Comparison of ENCODE assay signal across 9 mouse cellular contexts in the genomic region with DNA sequence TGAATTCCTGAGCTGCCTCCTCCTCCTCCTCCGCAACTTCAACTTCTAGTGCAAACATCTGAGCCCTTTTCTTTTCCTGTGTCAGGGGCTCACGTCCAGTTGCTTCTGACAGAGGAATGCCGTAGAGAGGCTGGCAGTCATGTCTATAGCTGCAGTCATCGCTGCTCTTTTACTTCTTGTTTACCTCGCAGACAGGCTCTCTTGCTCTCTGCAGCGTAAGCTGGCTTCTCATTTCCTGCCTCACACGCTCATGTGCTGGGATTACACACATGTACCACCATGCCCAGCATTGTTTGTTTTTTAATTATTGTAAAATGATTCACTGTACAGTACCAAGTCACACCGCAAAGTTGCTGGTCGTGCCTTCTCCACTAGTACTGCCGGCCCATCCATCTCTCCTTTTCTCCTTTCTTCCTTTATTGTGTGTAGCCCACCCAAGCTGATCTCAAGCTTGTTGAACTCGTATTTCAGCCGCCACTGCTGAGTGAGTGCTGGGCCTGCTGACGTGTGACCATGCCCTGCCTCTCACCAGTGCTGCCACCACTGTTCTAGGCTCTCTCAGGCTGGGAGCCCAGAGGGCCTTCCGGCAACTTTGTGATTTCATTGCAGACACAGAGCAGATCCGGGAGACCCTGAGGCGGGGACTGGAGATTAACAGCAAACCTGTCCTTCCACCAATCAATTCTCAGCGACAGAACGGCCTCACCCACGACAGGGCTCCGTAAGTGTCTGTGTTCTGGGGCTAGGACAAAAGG. TPM values are rescaled to one million over a fixed set of nuclear protein-coding genes. Genes with fewer than 3 reads are reported as not detected.
A peak's percentile ranks its signal among the peaks of the same experiment; 100 is the strongest.
DNase-seq lines count a peak whose midpoint lies in the region; ATAC-seq lines count a peak whose summit lies in the region.
"Had no signal": no experiment of that assay in that cellular context is flagged by ENCODE, and none has a peak within 500 bp of the region (broad histone marks: within the 10 kb centered on the region; RNA-seq: fewer than 3 reads in every experiment).

No protein-coding gene starts in this region.

- peak overlapping the region; percentile 96 for H3K27ac ChIP-seq in kidney, embryonic 14.5 days (ENCODE audit: low read depth, low read length)
- peak overlapping the region; percentile 84 for H3K27ac ChIP-seq in embryonic facial prominence, embryonic 12.5 days
- H3K27ac ChIP-seq in midbrain, embryonic 14.5 days (replicated peaks; ENCODE audit: low read depth, low read length) = 0 out of 2 replicates have a peak overlapping the region, but pooled peaks have one; percentile 20

- H3K4me2 ChIP-seq in kidney, embryonic 14.5 days (replicated peaks; ENCODE audit: low read depth, low read length) = peak overlapping the region; percentile 19; the same call in 1 of the 2 replicates
- no peak overlapping the region for H3K4me2 ChIP-seq in embryonic facial prominence, embryonic 12.5 days (replicated peaks)
- no peak overlapping the region for H3K4me2 ChIP-seq in midbrain, embryonic 14.5 days (ENCODE audit: low read length)

- H3K36me3 ChIP-seq in kidney, embryonic 14.5 days (ENCODE audit: control insufficient read depth, insufficient read depth, low read length) = peaks cover 14% of the 10 kb centered on the region; the same call in 1 of the 2 replicates
- H3K36me3 ChIP-seq in embryonic facial prominence, embryonic 12.5 days = peaks cover 47% of the 10 kb centered on the region
- peaks cover 25% of the 10 kb centered on the region for H3K36me3 ChIP-seq in midbrain, embryonic 14.5 days (ENCODE audit: control insufficient read depth, insufficient read depth, low read length)

- H3K4me3 ChIP-seq in kidney, embryonic 14.5 days (ENCODE audit: low read length) = no peak overlapping the region; the same call in 1 of the 2 replicates
- H3K4me3 ChIP-seq in embryonic facial prominence, embryonic 12.5 days = no peak overlapping the region
- H3K4me3 ChIP-seq in midbrain, embryonic 14.5 days (replicated peaks; ENCODE audit: low read depth, low read length) = no peak overlapping the region

- peak overlapping the region; percentile 50 for H3K9ac ChIP-seq in kidney, embryonic 14.5 days (ENCODE audit: low read depth, low read length)
- no peak overlapping the region for H3K9ac ChIP-seq in embryonic facial prominence, embryonic 12.5 days
- H3K9ac ChIP-seq in midbrain, embryonic 14.5 days (replicated peaks; ENCODE audit: low read length) = no peak overlapping the region

- no peaks in the 10 kb centered on the region for H3K27me3 ChIP-seq in kidney, embryonic 14.5 days (ENCODE audit: control insufficient read depth, insufficient read depth, low read length)
- H3K27me3 ChIP-seq in embryonic facial prominence, embryonic 12.5 days = no peaks in the 10 kb centered on the region
- H3K27me3 ChIP-seq in midbrain, embryonic 14.5 days (ENCODE audit: control insufficient read depth, insufficient read depth, low read length) = no peaks in the 10 kb centered on the region

- DNase-seq in kidney, adult 9 months = no peak
- DNase-seq in kidney, postnatal 14 days = peak; percentile 37
- no peak for DNase-seq in midbrain, embryonic 14.5 days
- DNase-seq in layer of hippocampus, adult 8-10 months (ENCODE audit: low spot score in 2 of 2) = no peak
- DNase-seq in urinary bladder, postnatal 14 days (ENCODE audit: low spot score) = no peak
- DNase-seq: cerebellum, postnatal 25 days had no signal

- WGBS in kidney, embryonic 14.5 days = 20% methylated on average over 20 of the region's 20 CpGs
- 60% methylated on average over 20 of the region's 20 CpGs for WGBS in embryonic facial prominence, embryonic 12.5 days
- 70% methylated on average over 20 of the region's 20 CpGs for WGBS in midbrain, embryonic 14.5 days

- H3K4me1 ChIP-seq in kidney, embryonic 14.5 days (ENCODE audit: control insufficient read depth, insufficient read depth, low read length) = peaks cover 61% of the 10 kb centered on the region
- H3K4me1 ChIP-seq in embryonic facial prominence, embryonic 12.5 days = peaks cover 22% of the 10 kb centered on the region
- H3K4me1 ChIP-seq in midbrain, embryonic 14.5 days (ENCODE audit: control insufficient read depth, insufficient read depth, low read length) = no peaks in the 10 kb centered on the region

- ATAC-seq in kidney, embryonic 14.5 days (ENCODE audit: low FRiP score, low TSS enrichment) = peak; percentile 44
- no peak for ATAC-seq in embryonic facial prominence, embryonic 12.5 days (ENCODE audit: insufficient number of reproducible peaks, insufficient read depth, low FRiP score, low TSS enrichment)
- ATAC-seq in midbrain, embryonic 14.5 days (ENCODE audit: low FRiP score, low TSS enrichment) = no peak
- ATAC-seq in megakaryocyte progenitor cell, adult 5-6 weeks (replicated peaks; ENCODE audit: poor library complexity) = no peak

- no peaks in the 10 kb centered on the region for H3K9me3 ChIP-seq in kidney, embryonic 14.5 days (ENCODE audit: control insufficient read depth, low read length)
- H3K9me3 ChIP-seq in embryonic facial prominence, embryonic 12.5 days = no peaks in the 10 kb centered on the region
- H3K9me3 ChIP-seq in midbrain, embryonic 14.5 days (ENCODE audit: control insufficient read depth, low read length) = no peaks in the 10 kb centered on the region

RNA-seq across cellular contexts. Expression of a gene that starts 47.2 kb away (rescaled TPM):
- polyA plus RNA-seq in kidney, embryonic 14.5 days (2014; fragmentation: Nextera tagmentation; extraction: Ambion mirVana) = 28.3 and 35.6 TPM in 2 replicates
- 22.4 and 23.5 TPM in 2 replicates for polyA plus RNA-seq in embryonic facial prominence, embryonic 12.5 days (2016; fragmentation: Nextera tagmentation; extraction: Ambion mirVana)
- polyA plus RNA-seq in midbrain, embryonic 14.5 days (2014; fragmentation: Nextera tagmentation; extraction: Ambion mirVana) = 36.5 and 38.5 TPM in 2 replicates
- 10 to 100 TPM; 91.0 to 98.4 (median 93.7) TPM for total RNA-seq in layer of hippocampus, adult 8-10 months (2022)
- 9.7 and 18.0 TPM in 2 replicates for total RNA-seq in megakaryocyte progenitor cell, adult 5-6 weeks (2015)
- total RNA-seq in megakaryocyte progenitor cell, adult 5-6 weeks (2017) = 12.8 and 12.9 TPM in 2 replicates

RNA-seq across cellular contexts. Expression of a gene that starts 57.6 kb away (rescaled TPM):
- 28.1 and 48.8 TPM in 2 replicates for polyA plus RNA-seq in kidney, embryonic 14.5 days (2014; fragmentation: Nextera tagmentation; extraction: Ambion mirVana)
- 44.9 and 47.6 TPM in 2 replicates for polyA plus RNA-seq in embryonic facial prominence, embryonic 12.5 days (2016; fragmentation: Nextera tagmentation; extraction: Ambion mirVana)
- 22.0 and 29.1 TPM in 2 replicates for polyA plus RNA-seq in midbrain, embryonic 14.5 days (2014; fragmentation: Nextera tagmentation; extraction: Ambion mirVana)
- 10 to 100 TPM; 17.4 to 22.3 (median 19.4) TPM for total RNA-seq in layer of hippocampus, adult 8-10 months (2022)
- total RNA-seq in megakaryocyte progenitor cell, adult 5-6 weeks (2015) = 12.9 and 14.9 TPM in 2 replicates
- total RNA-seq in megakaryocyte progenitor cell, adult 5-6 weeks (2017) = 6.6 and 7.0 TPM in 2 replicates

RNA-seq across cellular contexts. Expression of a gene that starts 58.8 kb away (rescaled TPM):
- polyA plus RNA-seq in kidney, embryonic 14.5 days (2014; fragmentation: Nextera tagmentation; extraction: Ambion mirVana) = 78.5 and 134 TPM in 2 replicates
- polyA plus RNA-seq in embryonic facial prominence, embryonic 12.5 days (2016; fragmentation: Nextera tagmentation; extraction: Ambion mirVana) = 157 and 161 TPM in 2 replicates
- 320 and 379 TPM in 2 replicates for polyA plus RNA-seq in midbrain, embryonic 14.5 days (2014; fragmentation: Nextera tagmentation; extraction: Ambion mirVana)
- total RNA-seq in layer of hippocampus, adult 8-10 months (2022) = 100 to 1,000 TPM; 175 to 202 (median 183) TPM
- 46.0 and 52.2 TPM in 2 replicates for total RNA-seq in megakaryocyte progenitor cell, adult 5-6 weeks (2015)
- 76.3 and 87.6 TPM in 2 replicates for total RNA-seq in megakaryocyte progenitor cell, adult 5-6 weeks (2017)

Comparison
In these comparisons a context has a peak if more than half of its experiments do, and no peak if none do; other contexts are left out.
1. H3K27ac ChIP-seq: peak in every context shown above with its lines; median percentile 96 in kidney, embryonic 14.5 days; 84 in embryonic facial prominence, embryonic 12.5 days; 20 in midbrain, embryonic 14.5 days.